Mouse (Mus musculus) embryonic fibroblast, embryonic 13.5 days (primary cell): ENCODE measurements around the gene Mocs1.

Source experiments
- CTCF ChIP-seq: IDR thresholded peaks from 2 replicates; pipeline ENCODE4 v1.5.1; 2011; ENCODE audit warnings: mild to moderate bottlenecking, control low read depth, low read length, moderate library complexity, borderline replicate concordance; ENCODE audit not compliant: insufficient read depth
- POLR2A ChIP-seq: IDR thresholded peaks from 2 replicates; pipeline ENCODE4 v1.6.1; 2011; ENCODE audit warnings: low read depth, mild to moderate bottlenecking, control low read depth, low read length, moderate library complexity

- TF ChIP-seq CTCF = no peak
- TF ChIP-seq POLR2A = no peak
Observed at GRCm38 (mm10) chr17:49493276-49493675, 65.1 kb downstream of the Mocs1 start.
